Mouse (Mus musculus) ovary, postnatal 36 days (tissue): ENCODE measurements at regions not wholly inside any gene's neighbourhood (a gene's known extent, or its start where the extent isn't known, plus 50 kb on each side); places are given as distances from the start of the nearest gene placed in this dataset.
A peak's percentile ranks its signal among the peaks of the same experiment; 100 is the strongest.

Experiments used
- DNase-seq: peaks from one replicate; pipeline ENCODE4 v3.0.0; 2022; ENCODE audit warnings: low spot score, mixed read lengths

DNA sequence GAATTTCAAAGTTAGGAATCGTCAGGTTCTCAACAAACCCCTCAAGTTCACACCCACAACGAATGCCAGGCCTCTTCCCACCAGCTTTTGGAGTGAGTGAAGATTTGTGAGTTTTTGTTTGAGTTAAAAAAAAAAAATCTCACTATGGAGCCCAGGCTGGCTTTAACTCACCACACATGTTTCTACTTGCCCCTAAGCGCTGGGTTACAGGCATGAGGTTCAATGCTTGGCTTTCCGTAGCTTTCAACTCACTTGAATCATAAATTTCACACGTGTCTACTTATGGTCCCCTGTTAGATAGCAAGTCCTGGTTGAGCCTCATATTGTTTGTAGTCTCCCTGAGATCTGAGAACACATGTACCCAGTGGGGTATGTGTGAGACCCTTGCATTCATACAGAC is 122.8 kb upstream of the Efna5 start:
- no peak for DNase-seq

DNA sequence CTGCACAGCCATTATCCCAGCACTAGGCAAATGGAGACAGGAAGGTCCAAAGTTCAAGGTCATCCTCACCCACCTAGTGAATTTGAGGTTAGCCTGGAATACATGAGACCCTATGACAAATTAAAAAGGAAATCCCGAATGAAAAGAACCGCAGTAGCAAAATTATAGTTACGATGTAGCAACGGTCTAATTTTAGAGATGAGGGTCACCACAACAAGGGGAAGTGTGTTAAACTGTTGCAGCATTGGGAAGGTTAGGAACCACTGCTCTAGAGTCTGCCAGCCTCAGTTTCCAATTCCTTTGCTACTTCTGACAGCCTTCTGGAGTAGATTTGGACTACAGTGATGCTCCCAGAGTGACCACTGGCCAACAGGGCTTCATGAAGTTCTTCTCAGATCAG is 121.6 kb upstream of the Efna5 start:
- no peak for DNase-seq

- DNase-seq = no peak
Measured at GRCm38 (mm10) chr17:63001898-63002297, 120.8 kb upstream of the Efna5 start.

GRCm38 (mm10) chr17:62997691-62998090 is 116.6 kb upstream of the Efna5 start:
- DNase-seq = no peak

DNA sequence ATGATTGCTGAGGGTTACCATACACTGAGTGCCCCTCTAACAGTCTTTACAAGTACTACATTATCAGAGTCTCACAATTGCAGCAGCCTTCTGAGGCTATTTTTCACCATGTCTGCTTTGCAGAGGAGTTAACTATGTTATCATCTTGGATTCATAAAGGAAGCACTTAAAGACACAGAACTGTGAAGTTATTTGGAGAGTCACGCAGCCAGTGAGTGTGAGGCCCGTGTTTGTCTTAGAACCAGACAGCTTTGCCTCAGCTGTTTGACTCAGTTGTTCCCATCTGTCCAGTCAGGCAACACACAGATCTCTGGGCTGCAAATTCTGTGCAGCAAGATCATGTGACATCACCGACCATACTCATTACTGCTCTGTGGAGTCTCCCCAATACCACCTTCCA is 114.2 kb upstream of the Efna5 start:
- DNase-seq = no peak

- no peak for DNase-seq
Measured at GRCm38 (mm10) chr17:62992977-62993376, 111.9 kb upstream of the Efna5 start.

GRCm38 (mm10) chr17:62986304-62986703 is 105.2 kb upstream of the Efna5 start:
- no peak for DNase-seq

- DNase-seq = no peak
Measured at GRCm38 (mm10) chr17:62980337-62980736, 99.2 kb upstream of the Efna5 start.

DNA sequence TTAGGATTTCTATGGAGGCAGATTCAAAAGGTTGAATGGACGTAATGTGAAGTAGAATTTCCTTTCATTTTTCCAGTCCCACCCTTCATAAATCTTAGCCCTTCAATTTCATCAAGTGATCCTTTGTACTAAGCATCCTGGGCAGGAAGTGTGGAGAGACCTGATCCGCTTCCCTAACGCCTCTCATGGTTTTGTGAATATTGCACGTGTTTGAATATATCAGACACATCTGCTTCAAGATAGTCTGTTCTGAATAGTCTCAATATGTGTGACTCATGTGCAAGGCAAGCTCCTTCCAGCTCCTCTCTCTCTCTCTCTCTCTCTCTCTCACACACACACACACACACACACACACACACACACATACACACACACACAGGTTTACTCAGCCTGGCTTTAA is 96.4 kb upstream of the Efna5 start:
- DNase-seq = no peak

GRCm38 (mm10) chr17:62977136-62977535 is 96.0 kb upstream of the Efna5 start:
- DNase-seq = no peak

DNA sequence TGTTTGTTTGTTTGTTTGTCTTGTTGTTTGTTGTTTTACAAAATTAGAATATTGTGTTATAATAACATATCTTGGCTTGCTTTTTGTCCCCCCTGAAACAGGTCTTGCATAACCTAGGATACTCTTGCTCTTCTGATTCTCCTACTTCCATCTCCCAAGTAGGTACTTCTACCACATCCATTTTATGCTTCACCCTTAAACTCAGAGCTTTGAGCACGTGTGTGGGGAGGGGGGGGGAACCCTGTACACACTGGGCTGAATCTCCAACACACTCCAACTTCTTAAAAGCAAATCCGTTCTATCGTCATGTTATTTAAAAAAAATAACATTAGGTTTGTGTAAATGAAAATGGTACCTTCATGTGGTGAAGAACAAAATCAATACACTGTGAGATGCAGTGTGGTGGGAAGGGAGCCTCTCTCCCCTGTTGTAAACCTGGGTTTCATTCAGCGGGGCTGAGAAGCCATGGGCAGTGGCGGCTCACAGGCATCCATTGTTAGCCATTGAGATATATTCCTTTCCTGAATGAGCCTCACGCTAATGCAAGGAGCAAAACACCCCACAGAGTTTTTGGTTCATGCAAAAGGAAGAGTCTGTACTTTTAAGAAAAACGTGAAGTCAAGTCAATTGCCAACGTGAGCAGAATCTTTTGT is 93.6 kb upstream of the Efna5 start:
- DNase-seq = no peak

GRCm38 (mm10) chr17:62969025-62969424 is 87.9 kb upstream of the Efna5 start:
- DNase-seq = no peak

GRCm38 (mm10) chr17:62963824-62964223 is 82.7 kb upstream of the Efna5 start:
- no peak for DNase-seq

GRCm38 (mm10) chr17:62962292-62962618 is 81.1 kb upstream of the Efna5 start:
- no peak for DNase-seq

DNA sequence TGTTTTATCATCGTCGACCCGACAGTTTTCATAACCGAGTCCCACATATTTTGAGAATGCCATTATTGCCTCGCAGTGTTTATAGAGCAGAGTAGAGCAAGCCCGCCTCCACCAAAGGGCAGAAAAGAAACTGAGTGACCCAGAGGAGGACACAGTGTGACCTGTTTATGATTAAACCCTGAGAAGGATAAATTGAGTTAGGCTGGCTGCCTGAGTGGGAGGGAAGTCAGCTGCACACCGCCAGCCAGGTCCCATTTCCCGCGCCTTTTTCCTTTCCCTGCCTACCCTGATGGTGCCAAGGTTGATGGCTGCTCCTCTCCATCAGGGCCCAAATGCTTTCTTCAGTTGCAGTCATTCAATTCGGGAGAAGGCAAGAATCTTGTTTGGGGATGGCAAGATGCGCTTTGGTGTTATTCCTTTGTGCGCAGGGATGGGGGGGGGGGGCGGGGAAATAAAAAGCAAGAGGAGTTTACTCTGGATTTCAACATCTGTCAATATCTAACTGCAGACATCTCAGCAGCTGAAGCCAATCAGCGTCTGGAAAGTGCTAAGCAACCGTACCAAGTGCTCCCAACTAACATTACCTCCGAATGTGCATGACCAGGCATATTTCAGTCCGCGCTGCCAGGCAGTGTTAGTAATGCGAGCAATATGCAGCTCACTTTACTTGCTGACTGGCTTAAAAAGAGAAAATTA is 80.6 kb upstream of the Efna5 start:
- DNase-seq = peak; percentile 47

- DNase-seq = no peak
Measured at GRCm38 (mm10) chr17:62959146-62959545, 78.0 kb upstream of the Efna5 start.

GRCm38 (mm10) chr17:62947537-62948193 is 66.5 kb upstream of the Efna5 start:
- no peak for DNase-seq

DNA sequence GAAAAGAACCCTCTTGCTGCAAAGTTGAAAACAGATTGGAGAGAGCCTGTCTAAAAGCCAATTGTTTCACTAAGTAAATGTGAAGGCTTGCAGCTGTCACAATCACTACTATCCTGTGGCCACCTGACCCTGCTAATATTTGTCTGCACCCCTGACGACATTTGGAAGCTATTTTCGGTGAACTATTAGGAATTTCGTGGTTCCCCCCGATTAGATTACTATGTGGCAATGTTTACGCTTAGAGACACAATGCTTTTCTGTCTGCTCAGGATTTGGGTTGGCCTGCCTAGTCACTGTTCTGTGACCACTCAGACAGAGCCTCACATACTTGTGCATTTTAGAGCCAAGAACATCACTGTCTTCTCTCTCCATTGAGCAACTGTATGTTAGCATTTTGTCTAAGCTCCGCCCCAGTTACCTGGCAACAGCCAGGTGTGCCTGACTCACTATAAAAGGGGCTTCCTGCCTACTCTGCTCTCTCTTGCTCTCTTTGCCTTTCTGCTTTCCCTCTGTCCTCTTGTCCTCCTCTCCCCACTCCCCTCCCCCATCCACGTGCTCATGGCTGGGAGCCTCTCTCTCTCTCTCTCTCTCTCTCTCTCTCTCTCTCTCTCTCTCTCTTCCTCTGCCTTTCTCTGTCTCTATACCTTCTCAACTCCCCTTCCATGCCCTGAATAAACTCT is 59.6 kb upstream of the Efna5 start:
- DNase-seq = no peak

- no peak for DNase-seq
Measured at GRCm38 (mm10) chr17:62939930-62940572, 58.9 kb upstream of the Efna5 start.

DNA sequence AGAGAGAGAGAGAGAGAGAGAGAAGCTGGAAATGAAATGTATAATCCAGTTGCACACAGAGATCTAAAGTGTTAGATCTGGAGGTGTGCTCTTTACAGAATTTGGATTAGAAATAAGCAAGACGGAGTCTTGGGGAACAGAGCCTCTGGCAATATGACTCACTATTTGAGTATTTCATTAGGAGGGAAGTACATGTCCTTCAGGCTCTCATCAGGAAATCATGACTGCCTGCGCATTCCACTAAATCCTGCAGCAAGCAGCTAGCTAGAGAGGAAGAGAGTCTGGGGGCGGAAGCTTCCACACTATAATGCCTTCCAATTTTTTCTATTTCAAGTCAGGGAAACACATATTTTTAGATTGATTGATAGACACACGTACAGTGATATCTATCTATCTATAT is 58.1 kb upstream of the Efna5 start:
- DNase-seq = no peak
